Mouse (Mus musculus): ENCODE measurements around the gene Mical2. TPM values are rescaled to one million over a fixed set of nuclear protein-coding genes. Genes with fewer than 3 reads are reported as not detected.

Gene Mical2
- polyA plus RNA-seq, 2 experiments: 5.0 to 7.5 TPM

DNA sequence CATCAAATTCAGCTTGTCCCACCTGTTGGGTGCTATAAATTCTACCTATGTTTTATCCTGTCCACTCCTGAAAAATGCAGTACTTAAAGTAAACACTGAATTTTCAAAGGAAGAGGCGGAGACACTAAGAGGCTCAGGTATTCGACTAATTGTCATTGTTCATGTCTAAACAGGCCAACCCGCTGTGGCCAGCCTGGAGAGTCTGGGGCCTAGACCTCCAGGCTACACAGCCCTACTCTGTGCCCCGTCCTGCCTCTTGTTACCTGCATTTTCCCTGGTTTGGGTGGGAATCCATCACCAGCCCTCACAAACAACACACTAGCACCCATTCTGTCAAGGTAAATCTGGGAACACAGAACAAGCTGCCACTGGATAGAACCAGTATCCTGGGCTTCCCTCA is 191.9 kb downstream of the Mical2 start:
- no peak for TF ChIP-seq POLR2A (IDR thresholded peaks at IDR 0.05; ENCODE audit: borderline replicate concordance, extremely low read depth, insufficient read depth, insufficient read length)
- peaks cover 20% of the 10 kb centered on the region for H3K4me1 ChIP-seq (ENCODE audit: control insufficient read depth, insufficient read depth, low read length)
- H3K27ac ChIP-seq (replicated peaks; ENCODE audit: low read depth, low read length): no peak overlapping the region
- DNase-seq (ENCODE audit: low spot score) (no peak), ATAC-seq (ENCODE audit: low FRiP score, low read depth) (no peak)
- no peak overlapping the region for H3K4me2 ChIP-seq (replicated peaks; ENCODE audit: low read depth, low read length, severe bottlenecking)
- no peaks in the 10 kb centered on the region for H3K27me3 ChIP-seq (ENCODE audit: control insufficient read depth, insufficient read depth, low read length)
- H3K4me3 ChIP-seq (replicated peaks; ENCODE audit: low read length): no peak overlapping the region
- no peaks in the 10 kb centered on the region for H3K9me3 ChIP-seq (ENCODE audit: control insufficient read depth, low read length)
- no peaks in the 10 kb centered on the region for H3K36me3 ChIP-seq (ENCODE audit: control insufficient read depth, insufficient read depth, low read length)
- H3K9ac ChIP-seq (ENCODE audit: low read depth, low read length, severe bottlenecking): no peak overlapping the region
- WGBS: 75% methylated on average over 4 of the region's 4 CpGs

DNA sequence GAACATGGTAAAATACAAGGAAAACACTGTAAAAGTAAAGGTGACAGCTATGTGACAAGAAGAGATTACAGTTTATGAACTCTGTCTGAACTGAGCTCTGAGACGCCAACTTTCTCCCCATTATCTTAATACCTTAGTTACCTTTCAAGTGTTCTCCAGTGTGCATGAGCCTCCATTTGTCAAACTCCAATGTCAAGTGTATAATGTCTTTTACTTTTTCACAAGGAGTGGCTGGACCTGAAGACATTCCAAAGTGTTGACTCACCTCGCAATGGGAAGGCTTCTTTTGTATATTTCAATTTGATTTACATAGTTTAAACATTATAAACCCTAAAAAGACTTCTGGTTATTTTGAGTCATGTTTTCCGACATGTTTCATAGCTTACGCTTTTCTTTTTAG is 197.8 kb downstream of the Mical2 start:
- no peak for DNase-seq (ENCODE audit: low spot score)
- ATAC-seq (ENCODE audit: low FRiP score, low read depth): no peak
- Histone ChIP-seq H3K9me3 (ENCODE audit: control insufficient read depth, low read length) (no peaks in the 10 kb centered on the region), H3K36me3 (ENCODE audit: control insufficient read depth, insufficient read depth, low read length) (no peaks in the 10 kb centered on the region), H3K4me2 (replicated peaks; ENCODE audit: low read depth, low read length, severe bottlenecking) (no peak overlapping the region), H3K4me3 (replicated peaks; ENCODE audit: low read length) (no peak overlapping the region), H3K9ac (ENCODE audit: low read depth, low read length, severe bottlenecking) (no peak overlapping the region), H3K4me1 (ENCODE audit: control insufficient read depth, insufficient read depth, low read length) (peaks cover 7% of the 10 kb centered on the region; the same call in 1 of the 2 replicates), H3K27me3 (ENCODE audit: control insufficient read depth, insufficient read depth, low read length) (no peaks in the 10 kb centered on the region), H3K27ac (replicated peaks; ENCODE audit: low read depth, low read length) (no peak overlapping the region)
- TF ChIP-seq POLR2A (IDR thresholded peaks at IDR 0.05; ENCODE audit: borderline replicate concordance, extremely low read depth, insufficient read depth, insufficient read length): no peak
- 75% methylated on average over 4 of the region's 4 CpGs for WGBS

DNA sequence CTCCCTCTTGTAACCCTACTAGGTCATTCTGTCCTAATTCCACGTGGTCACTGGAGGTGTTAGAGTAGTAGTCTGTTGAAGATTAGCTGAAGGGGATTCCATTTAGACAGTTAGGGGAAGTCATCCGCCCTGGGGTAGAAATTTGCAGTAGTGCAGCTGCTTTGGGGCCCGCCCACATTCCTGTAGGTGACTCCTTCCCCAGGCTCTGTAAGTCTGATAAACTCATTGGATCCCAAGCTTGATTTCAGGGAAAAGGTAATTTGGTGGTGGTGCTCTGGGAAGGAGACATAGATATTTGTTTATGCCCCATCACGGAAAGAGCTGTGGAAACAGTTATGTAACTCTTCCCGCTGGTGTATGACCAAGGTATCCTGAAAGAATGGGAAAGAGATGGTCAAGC is 201.2 kb downstream of the Mical2 start:
- Histone ChIP-seq H3K4me2 (replicated peaks; ENCODE audit: low read depth, low read length, severe bottlenecking) (peak overlapping the region; percentile 65), H3K27ac (replicated peaks; ENCODE audit: low read depth, low read length) (no peak overlapping the region; the same call in 1 of the 2 replicates), H3K9me3 (ENCODE audit: control insufficient read depth, low read length) (no peaks in the 10 kb centered on the region), H3K4me3 (replicated peaks; ENCODE audit: low read length) (peak overlapping the region; percentile 58; the same call in 1 of the 2 replicates), H3K36me3 (ENCODE audit: control insufficient read depth, insufficient read depth, low read length) (no peaks in the 10 kb centered on the region), H3K9ac (ENCODE audit: low read depth, low read length, severe bottlenecking) (peak overlapping the region; percentile 29; the same call in 1 of the 2 replicates), H3K4me1 (ENCODE audit: control insufficient read depth, insufficient read depth, low read length) (peaks cover 13% of the 10 kb centered on the region; the same call in 1 of the 2 replicates), H3K27me3 (ENCODE audit: control insufficient read depth, insufficient read depth, low read length) (no peaks in the 10 kb centered on the region)
- 47% methylated on average over 5 of the region's 5 CpGs for WGBS
- ATAC-seq (ENCODE audit: low FRiP score, low read depth) (no peak), DNase-seq (ENCODE audit: low spot score) (no peak)
- no peak for TF ChIP-seq POLR2A (IDR thresholded peaks at IDR 0.05; ENCODE audit: borderline replicate concordance, extremely low read depth, insufficient read depth, insufficient read length)

DNA sequence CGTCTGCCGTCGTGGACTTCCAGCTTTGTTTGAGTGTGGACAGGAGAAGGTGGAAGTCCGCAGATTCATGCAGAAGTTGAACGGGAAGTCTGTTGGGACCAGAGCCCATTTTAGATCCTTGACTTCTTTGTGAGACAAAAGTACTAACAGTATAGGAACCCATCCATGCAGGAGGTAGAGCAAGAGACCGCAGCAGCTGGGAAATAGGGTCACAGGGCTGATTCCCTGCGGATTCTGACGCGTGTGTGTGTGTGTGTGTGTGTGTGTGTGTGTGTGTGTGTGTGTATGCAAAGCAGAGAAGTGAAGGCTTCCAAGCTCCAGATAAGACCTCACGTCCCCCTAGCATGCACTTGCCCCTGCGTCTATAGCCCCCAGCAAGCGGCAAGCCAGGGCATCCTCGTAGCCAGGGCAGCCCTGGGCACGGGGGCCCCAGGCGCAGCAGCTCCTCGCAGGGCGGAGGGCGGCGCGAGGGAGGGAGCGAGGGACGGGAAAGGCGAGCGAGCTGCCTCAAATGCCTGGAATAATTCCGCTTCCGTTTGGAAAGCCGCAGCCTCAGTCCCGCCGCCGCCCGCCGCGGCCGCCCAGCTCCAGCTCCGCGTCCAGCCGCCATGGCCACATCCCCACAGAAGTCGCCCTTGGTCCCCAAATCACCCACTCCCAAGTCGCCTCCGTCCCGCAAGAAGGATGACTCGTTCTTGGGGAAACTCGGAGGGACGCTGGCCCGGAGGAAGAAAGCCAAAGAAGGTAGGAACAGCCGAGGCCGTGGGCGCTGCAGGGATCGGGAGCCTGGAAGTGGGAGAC is 201.9 kb downstream of the Mical2 start, which contains the start of gene Parva:
Gene Parva (plus strand): TSS at position 149 of the 801 bp plus-strand sequence.
- peak; percentile 87 for ATAC-seq (ENCODE audit: low FRiP score, low read depth)
- WGBS: under 1% methylated on average over 47 of the region's 49 CpGs

DNA sequence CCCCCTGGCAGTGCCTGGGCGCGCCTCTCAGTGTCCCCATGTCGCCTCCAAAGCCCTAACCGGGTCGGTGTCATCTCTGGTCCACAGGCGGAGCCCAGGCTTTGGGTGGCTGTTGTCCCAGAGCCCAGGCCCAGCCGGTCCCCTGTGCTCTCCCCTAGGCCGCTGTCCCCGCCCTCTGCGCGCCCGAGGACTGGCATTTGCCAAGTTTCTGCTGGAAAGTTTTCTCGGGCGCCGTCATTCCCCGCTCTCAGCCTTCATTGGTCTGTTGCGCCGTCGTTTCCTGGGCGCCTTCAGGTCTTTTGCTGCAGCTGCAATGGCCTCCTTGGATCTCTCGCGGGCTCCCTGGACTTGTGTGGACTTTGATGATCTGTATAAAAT is 202.5 kb downstream of the Mical2 start:
- H3K36me3 ChIP-seq (ENCODE audit: control insufficient read depth, insufficient read depth, low read length): no peaks in the 10 kb centered on the region
- peak overlapping the region; percentile 97 for H3K27ac ChIP-seq (replicated peaks; ENCODE audit: low read depth, low read length)
- H3K4me2 ChIP-seq (replicated peaks; ENCODE audit: low read depth, low read length, severe bottlenecking): peak overlapping the region; percentile 65
- H3K4me1 ChIP-seq (ENCODE audit: control insufficient read depth, insufficient read depth, low read length): peaks cover 13% of the 10 kb centered on the region; the same call in 1 of the 2 replicates
- peak; percentile 79; the same call in 1 of the 2 replicates for TF ChIP-seq POLR2A (IDR thresholded peaks at IDR 0.05; ENCODE audit: borderline replicate concordance, extremely low read depth, insufficient read depth, insufficient read length)
- under 1% methylated on average over 22 of the region's 22 CpGs for WGBS
- no peaks in the 10 kb centered on the region for H3K9me3 ChIP-seq (ENCODE audit: control insufficient read depth, low read length)
- DNase-seq (ENCODE audit: low spot score) (peak; percentile 87), ATAC-seq (ENCODE audit: low FRiP score, low read depth) (peak; percentile 89)
- peak overlapping the region; percentile 95 for H3K9ac ChIP-seq (ENCODE audit: low read depth, low read length, severe bottlenecking)
- no peaks in the 10 kb centered on the region for H3K27me3 ChIP-seq (ENCODE audit: control insufficient read depth, insufficient read depth, low read length)
- peak overlapping the region; percentile 58 for H3K4me3 ChIP-seq (replicated peaks; ENCODE audit: low read length)

More for the DNA sequence above, 201.9 kb downstream of the Mical2 start, which contains the start of gene Parva:
- no peaks in the 10 kb centered on the region for H3K9me3 ChIP-seq (ENCODE audit: control insufficient read depth, low read length)
- peak within 1 kb of the TSS; percentile 97 for H3K27ac ChIP-seq (replicated peaks; ENCODE audit: low read depth, low read length)
- peak within 1 kb of the TSS; percentile 65 for H3K4me2 ChIP-seq (replicated peaks; ENCODE audit: low read depth, low read length, severe bottlenecking)
- peak within 1 kb of the TSS; percentile 58 for H3K4me3 ChIP-seq (replicated peaks; ENCODE audit: low read length)
- H3K36me3 ChIP-seq (ENCODE audit: control insufficient read depth, insufficient read depth, low read length): no peaks in the 10 kb centered on the region
- peak; percentile 88 for TF ChIP-seq POLR2A (IDR thresholded peaks at IDR 0.05; ENCODE audit: borderline replicate concordance, extremely low read depth, insufficient read depth, insufficient read length)
- peak; percentile 71 for DNase-seq (ENCODE audit: low spot score)
- H3K27me3 ChIP-seq (ENCODE audit: control insufficient read depth, insufficient read depth, low read length): no peaks in the 10 kb centered on the region
- H3K4me1 ChIP-seq (ENCODE audit: control insufficient read depth, insufficient read depth, low read length): peaks cover 13% of the 10 kb centered on the region; the same call in 1 of the 2 replicates
- H3K9ac ChIP-seq (ENCODE audit: low read depth, low read length, severe bottlenecking): peak within 1 kb of the TSS; percentile 95

All from limb, embryonic 14.5 days (tissue).